Mouse (Mus musculus) small intestine, adult 2 months (tissue): Measurements from ENCODE around the gene Gfap. TPM values are rescaled to one million over a fixed set of nuclear protein-coding genes. Genes with fewer than 3 reads are reported as not detected.

Experiments used
- H3K27ac ChIP-seq: fragments of 200-500 bp; 2 replicates; pipeline ENCODE4 v1.5.1; 2012; ENCODE audit warnings: low read depth, low read length, control low read depth, inconsistent platforms; ENCODE audit not compliant: insufficient read depth
- H3K27me3 ChIP-seq: fragments of 200-500 bp; 2 replicates; pipeline ENCODE4 v1.6.1; 2012; ENCODE audit warnings: mild to moderate bottlenecking, moderate library complexity, low read length, inconsistent platforms; ENCODE audit not compliant: control insufficient read depth, insufficient read depth
- H3K36me3 ChIP-seq: fragments of 200-500 bp; 2 replicates; pipeline ENCODE4 v1.6.1; 2012; ENCODE audit warnings: mild to moderate bottlenecking, low read length, control low read depth, inconsistent platforms; ENCODE audit not compliant: control insufficient read depth, insufficient read depth
- H3K4me1 ChIP-seq: fragments of 200-500 bp; 2 replicates; pipeline ENCODE4 v1.6.1; 2012; ENCODE audit warnings: low read length, inconsistent platforms, mixed read lengths; ENCODE audit not compliant: control insufficient read depth, insufficient read depth, insufficient read length
- H3K4me3 ChIP-seq: fragments of 200-500 bp; 2 replicates; pipeline ENCODE4 v1.5.1; 2012; ENCODE audit warnings: low read depth, mild to moderate bottlenecking, control low read depth, inconsistent platforms, low read length, moderate library complexity
- CTCF ChIP-seq: fragments of 200-500 bp; IDR thresholded peaks from 2 replicates; pipeline ENCODE4 v1.5.1; 2012; ENCODE audit warnings: low read depth, mild to moderate bottlenecking, control low read depth, inconsistent platforms, low read length, moderate library complexity, mixed read lengths; ENCODE audit not compliant: insufficient replicate concordance, insufficient read length; ENCODE audit errors: extremely low read depth
- POLR2A ChIP-seq: fragments of 200-500 bp; IDR thresholded peaks from 2 replicates; pipeline ENCODE4 v1.6.1; 2012; ENCODE audit warnings: low read depth, mild to moderate bottlenecking, control low read depth, inconsistent platforms, low read length, moderate library complexity
- WGBS: fragments of 180-500 bp; shearing (Covaris S2); methylation state at CpG from one replicate; pipeline ENCODE4 v1.1.7; 2018; 5-methylcytosine and 5-hydroxymethylcytosine counted together
- polyA plus RNA-seq: library from polyadenylated mRNA; depleted of rRNA; stranded (reverse); fragments of >200 nt; gene quantifications from 2 replicates; pipeline ENCODE4 v1.2.3, GENCODE M21; 2012

Gfap gene
- polyA plus RNA-seq, 1 experiment = 0.30 TPM

- Histone ChIP-seq H3K27me3 (no peaks in the 10 kb centered on the region), H3K36me3 (no peaks in the 10 kb centered on the region), H3K4me3 (no peak overlapping the region), H3K4me1 (peaks cover 4% of the 10 kb centered on the region; the same call in 1 of the 2 replicates), H3K27ac (no peak overlapping the region)
- 75% methylated on average over 5 of the region's 5 CpGs for WGBS
- TF ChIP-seq CTCF = no peak
- TF ChIP-seq POLR2A = no peak
These were observed 13.3 kb downstream of the Gfap start for GRCm38 (mm10) chr11:102887433-102887832.

GRCm38 (mm10) chr11:102884616-102885219 is 16.0 kb downstream of the Gfap start, which contains the start of gene Fam187a:
Fam187a (plus strand) TSS chr11:102885169.
- Histone ChIP-seq H3K27me3 (no peaks in the 10 kb centered on the region), H3K27ac (no peak within 1 kb of the TSS), H3K4me3 (no peak within 1 kb of the TSS), H3K36me3 (no peaks in the 10 kb centered on the region), H3K4me1 (peaks cover 10% of the 10 kb centered on the region; the same call in 1 of the 2 replicates)
- WGBS = 21% methylated on average over 10 of the region's 10 CpGs
- TF ChIP-seq POLR2A (no peak), CTCF (no peak)

GRCm38 (mm10) chr11:102881314-102882198 is 19.2 kb downstream of the Gfap start:
- 10% methylated on average over 13 of the region's 13 CpGs for whole genome bisulfite sequencing
- no peak overlapping the region for H3K27ac ChIP-seq
- H3K27me3 ChIP-seq = no peaks in the 10 kb centered on the region
- TF ChIP-seq POLR2A = no peak
- TF ChIP-seq CTCF = no peak
- peak overlapping the region; percentile 85 for H3K4me3 ChIP-seq
- peaks cover 10% of the 10 kb centered on the region; the same call in 1 of the 2 replicates for H3K4me1 ChIP-seq
- H3K36me3 ChIP-seq = peaks cover 8% of the 10 kb centered on the region

GRCm38 (mm10) chr11:102880585-102881313 is 20.0 kb downstream of the Gfap start, which contains the start of the genes Eftud2 and Ccdc103:
Eftud2 (minus strand) TSS chr11:102880985.
Ccdc103 (plus strand) TSS chr11:102881204.
- H3K27ac ChIP-seq = peak within 1 kb of the TSS; percentile 89
- peak within 1 kb of the TSS; percentile 85 for H3K4me3 ChIP-seq
- peaks cover 10% of the 10 kb centered on the region for H3K36me3 ChIP-seq
- TF ChIP-seq POLR2A (peak; percentile 68), CTCF (no peak)
- H3K4me1 ChIP-seq = peaks cover 10% of the 10 kb centered on the region; the same call in 1 of the 2 replicates
- WGBS = under 1% methylated on average over 62 of the region's 62 CpGs
- H3K27me3 ChIP-seq = no peaks in the 10 kb centered on the region

- 86% methylated on average over 2 of the region's 2 CpGs for WGBS
- Histone ChIP-seq H3K36me3 (peaks cover 16% of the 10 kb centered on the region), H3K27me3 (no peaks in the 10 kb centered on the region)
These were observed 21.2 kb downstream of the Gfap start for GRCm38 (mm10) chr11:102879558-102879957.

GRCm38 (mm10) chr11:102874801-102875334 is 25.8 kb downstream of the Gfap start:
- Histone ChIP-seq H3K4me1 (peaks cover under 1% of the 10 kb centered on the region; the same call in 1 of the 2 replicates), H3K27ac (no peak overlapping the region), H3K27me3 (no peaks in the 10 kb centered on the region), H3K4me3 (no peak overlapping the region), H3K36me3 (peaks cover 34% of the 10 kb centered on the region)
- 90% methylated on average over 7 of the region's 7 CpGs for WGBS
- TF ChIP-seq POLR2A (no peak), CTCF (no peak)

More at GRCm38 (mm10) chr11:102879558-102879957, 21.2 kb downstream of the Gfap start:
- no peak for TF ChIP-seq CTCF
- no peak for TF ChIP-seq POLR2A
- peaks cover 6% of the 10 kb centered on the region; the same call in 1 of the 2 replicates for H3K4me1 ChIP-seq
- no peak overlapping the region for H3K4me3 ChIP-seq
- no peak overlapping the region for H3K27ac ChIP-seq

GRCm38 (mm10) chr11:102864272-102864671 is 36.4 kb downstream of the Gfap start:
- TF ChIP-seq CTCF (no peak), POLR2A (no peak)
- no peaks in the 10 kb centered on the region for H3K4me1 ChIP-seq
- WGBS = 21% methylated on average over 4 of the region's 4 CpGs
- H3K4me3 ChIP-seq = no peak overlapping the region
- no peaks in the 10 kb centered on the region for H3K27me3 ChIP-seq
- no peak overlapping the region for H3K27ac ChIP-seq
- H3K36me3 ChIP-seq = peaks cover 50% of the 10 kb centered on the region
